Mouse (Mus musculus): ENCODE data around the gene Rsph10b. TPM values are rescaled to one million over a fixed set of nuclear protein-coding genes. Genes with fewer than 3 reads are reported as not detected.

Gene Rsph10b
- total RNA-seq (2023), result 1 to 10 TPM in 1 of 2 experiments, under 1 TPM in 1; 0.44 to 1.0 TPM

GRCm38 (mm10) chr5:143932831-143933230 lies at the start of gene Rsph10b:
Gene Rsph10b, plus strand, starts transcription at chr5:143933035.

GRCm38 (mm10) chr5:143897635-143898330 lies 35.1 kb upstream of the Rsph10b start, which contains the start of gene Ankrd61:
Gene Ankrd61, minus strand, starts transcription at chr5:143897685.

DNA sequence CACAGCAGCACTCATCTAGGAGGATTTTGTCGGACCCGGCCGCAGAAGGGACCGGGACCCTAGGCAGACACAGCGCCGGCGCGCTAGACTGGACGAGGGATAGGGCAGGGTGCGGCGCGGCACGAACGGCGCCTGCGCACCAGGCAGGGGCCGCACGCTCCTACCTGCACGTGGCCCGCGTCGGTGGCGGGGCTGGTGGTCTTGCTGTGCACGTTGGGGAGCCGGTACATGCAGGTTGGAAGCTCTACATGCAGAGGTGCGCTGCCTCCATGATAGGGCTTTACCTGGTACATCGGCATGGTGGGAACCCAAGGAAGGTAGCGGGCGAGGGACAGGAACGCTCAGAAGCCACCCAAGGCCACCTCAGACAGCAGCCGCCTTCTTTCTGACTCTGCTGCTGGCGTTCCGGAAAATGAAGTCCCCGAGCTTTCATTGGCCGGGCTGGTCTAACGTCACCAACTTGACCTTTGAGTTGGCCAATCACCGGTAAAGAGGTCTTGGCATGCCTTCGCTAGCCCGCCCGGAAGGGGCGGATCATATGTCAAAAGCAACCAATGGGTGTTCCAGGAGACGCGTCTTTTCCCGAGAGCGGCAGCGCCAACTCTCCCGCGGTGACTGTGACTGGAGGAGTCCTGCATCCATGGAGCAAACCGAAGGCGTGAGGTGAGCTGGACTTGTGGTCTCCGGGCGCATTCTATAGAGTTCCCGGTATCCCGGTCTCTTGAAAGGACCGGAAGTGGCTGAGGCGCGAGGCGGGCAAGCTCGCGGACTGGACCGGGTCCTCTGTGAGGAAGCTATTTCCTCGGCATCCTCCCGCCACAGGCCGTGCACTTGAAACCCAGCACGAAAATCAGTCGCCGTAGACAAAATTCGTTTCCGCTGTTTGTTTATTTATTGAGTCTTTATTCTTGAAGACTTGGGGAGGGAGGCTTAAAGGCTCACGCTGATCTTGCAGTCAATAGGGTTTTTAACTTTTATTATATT lies 23.1 kb upstream of the Rsph10b start, which contains the start of the genes Aimp2 and Pms2:
Gene Aimp2, minus strand, starts transcription at position 431 of the 984 bp plus-strand sequence.
Gene Pms2, plus strand, starts transcription at position 548 of the 984 bp plus-strand sequence.

GRCm38 (mm10) chr5:143927875-143928274 lies 5.0 kb upstream of the Rsph10b start, which contains the start of gene Gm42421:
Gene Gm42421, plus strand, starts transcription at chr5:143928175.

GRCm38 (mm10) chr5:144014551-144015311 lies 81.9 kb downstream of the Rsph10b start, which contains the start of gene Ccz1:
Gene Ccz1, minus strand, starts transcription at chr5:144014877.

GRCm38 (mm10) chr5:144026620-144027263 lies 93.9 kb downstream of the Rsph10b start, which contains the start of gene Ocm:
Gene Ocm, minus strand, starts transcription at chr5:144026670.

Other genes starting within 250 kb of the Rsph10b start
- 10 to 100 TPM; 35.6 to 36.0 TPM for gene Usp42, start 200.8 kb upstream of the Rsph10b start, total RNA-seq (2023)
- gene Eif2ak1, start 115.2 kb upstream of the Rsph10b start, total RNA-seq (2023), result 10 to 100 TPM; 39.7 to 41.4 TPM
- gene Ankrd61, start 35.4 kb upstream of the Rsph10b start, total RNA-seq (2023), result under 1 TPM in 1 of 2 experiments, not detected in 1; 0.93 TPM
- gene Aimp2, start 23.2 kb upstream of the Rsph10b start, total RNA-seq (2023), result 10 to 100 TPM; 31.0 to 32.3 TPM
- gene Pms2, start 23.1 kb upstream of the Rsph10b start, total RNA-seq (2023), result 10 to 100 TPM; 34.1 to 41.9 TPM
- gene Gm42421, start 4.9 kb upstream of the Rsph10b start, total RNA-seq (2023), result 1 to 10 TPM; 1.1 to 1.2 TPM
- 10 to 100 TPM; 69.7 to 75.4 TPM for gene Ccz1, start 81.8 kb downstream of the Rsph10b start, total RNA-seq (2023)
- not detected for gene Ocm, start 93.6 kb downstream of the Rsph10b start, total RNA-seq (2023)
- gene Lmtk2, start 167.4 kb downstream of the Rsph10b start, total RNA-seq (2023), result 10 to 100 TPM; 32.9 to 36.5 TPM